Mouse (Mus musculus): ENCODE data around the gene Pnpla5.

DNA sequence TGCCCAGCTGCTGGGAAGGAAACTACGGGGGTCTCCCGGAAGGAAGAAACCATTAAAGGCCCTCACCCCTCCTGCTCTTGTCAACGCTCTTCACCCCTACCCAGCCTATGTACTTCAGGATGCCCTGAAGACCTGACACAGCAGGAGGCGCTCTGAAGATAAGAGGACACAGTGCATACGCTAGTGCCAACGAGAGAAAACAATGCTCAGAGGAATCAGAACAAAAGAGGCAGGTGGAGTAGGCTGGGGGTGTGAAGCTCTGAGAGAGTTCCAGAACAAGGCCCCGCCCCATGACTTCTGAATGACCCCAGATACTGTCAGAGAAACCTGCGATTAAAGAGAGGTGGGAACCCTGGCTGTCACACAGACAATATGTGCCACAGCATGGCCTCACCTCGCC is 36.2 kb downstream of the Pnpla5 start:
- no peak for TF ChIP-seq CTCF (conservative IDR thresholded peaks at IDR 0.05 in 1 of 2, IDR thresholded peaks at IDR 0.05 in 1 of 2; ENCODE audit: low read depth in 2 of 2, low read length in 2 of 2)
- no peak for TF ChIP-seq UBTF (IDR thresholded peaks at IDR 0.05; ENCODE audit: low read depth, low read length)
- no peak for TF ChIP-seq HCFC1 (IDR thresholded peaks at IDR 0.05; ENCODE audit: low read depth, low read length)
